Mouse (Mus musculus): ENCODE measurements around the gene Pde8b. TPM values are rescaled to one million over a fixed set of nuclear protein-coding genes. Genes with fewer than 3 reads are reported as not detected.
A peak's percentile ranks its signal among the peaks of the same experiment; 100 is the strongest.

Gene Pde8b
- 3.1 and 3.3 TPM in 2 replicates for polyA plus RNA-seq (2014; fragmentation: Nextera tagmentation; extraction: Ambion mirVana)

- Histone ChIP-seq H3K4me2 (replicated peaks; ENCODE audit: low read depth, low read length) (peak within 1 kb of the TSS; percentile 56), H3K27ac (ENCODE audit: low read depth, low read length) (no peak within 1 kb of the TSS), H3K9me3 (ENCODE audit: control insufficient read depth, low read length) (no peaks in the 10 kb centered on the region), H3K27me3 (ENCODE audit: control insufficient read depth, insufficient read depth, low read length) (peaks cover 3% of the 10 kb centered on the region; the same call in 1 of the 2 replicates), H3K36me3 (ENCODE audit: control insufficient read depth, insufficient read depth, low read length) (no peaks in the 10 kb centered on the region), H3K4me1 (replicated peaks; ENCODE audit: control insufficient read depth, insufficient read depth, low read length) (peaks cover 4% of the 10 kb centered on the region; the same call in 1 of the 2 replicates), H3K9ac (ENCODE audit: low read depth, low read length) (no peak within 1 kb of the TSS), H3K4me3 (ENCODE audit: low read depth, low read length) (peak within 1 kb of the TSS; percentile 27)
- DNase-seq (ENCODE audit: low spot score), result peak; percentile 57
- 6% methylated on average over 37 of the region's 37 CpGs for WGBS
- no peak for ATAC-seq (ENCODE audit: low FRiP score)
Measured at GRCm38 (mm10) chr13:95249511-95250456, at the start of gene Pde8b. Gene Pde8b, minus strand, starts transcription at chr13:95250336.

GRCm38 (mm10) chr13:95291983-95292382 is 41.8 kb upstream of the Pde8b start:
- Histone ChIP-seq H3K4me1 (replicated peaks; ENCODE audit: control insufficient read depth, insufficient read depth, low read length) (no peaks in the 10 kb centered on the region), H3K9me3 (ENCODE audit: control insufficient read depth, low read length) (no peaks in the 10 kb centered on the region), H3K4me2 (replicated peaks; ENCODE audit: low read depth, low read length) (no peak overlapping the region), H3K4me3 (ENCODE audit: low read depth, low read length) (no peak overlapping the region), H3K27me3 (ENCODE audit: control insufficient read depth, insufficient read depth, low read length) (no peaks in the 10 kb centered on the region), H3K27ac (ENCODE audit: low read depth, low read length) (no peak overlapping the region), H3K9ac (ENCODE audit: low read depth, low read length) (no peak overlapping the region), H3K36me3 (ENCODE audit: control insufficient read depth, insufficient read depth, low read length) (no peaks in the 10 kb centered on the region)
- no peak for ATAC-seq (ENCODE audit: low FRiP score)
- DNase-seq (ENCODE audit: low spot score), result no peak
- 57% methylated on average over 4 of the region's 4 CpGs for WGBS

GRCm38 (mm10) chr13:95288027-95288426 is 37.9 kb upstream of the Pde8b start:
- no peak overlapping the region for H3K27ac ChIP-seq (ENCODE audit: low read depth, low read length)
- H3K4me1 ChIP-seq (replicated peaks; ENCODE audit: control insufficient read depth, insufficient read depth, low read length), result no peaks in the 10 kb centered on the region
- H3K4me2 ChIP-seq (replicated peaks; ENCODE audit: low read depth, low read length), result no peak overlapping the region
- DNase-seq (ENCODE audit: low spot score) (no peak), ATAC-seq (ENCODE audit: low FRiP score) (no peak)
- H3K27me3 ChIP-seq (ENCODE audit: control insufficient read depth, insufficient read depth, low read length), result no peaks in the 10 kb centered on the region
- H3K4me3 ChIP-seq (ENCODE audit: low read depth, low read length), result no peak overlapping the region
- H3K9ac ChIP-seq (ENCODE audit: low read depth, low read length), result no peak overlapping the region
- H3K36me3 ChIP-seq (ENCODE audit: control insufficient read depth, insufficient read depth, low read length), result no peaks in the 10 kb centered on the region
- no peaks in the 10 kb centered on the region for H3K9me3 ChIP-seq (ENCODE audit: control insufficient read depth, low read length)
- 78% methylated on average over 7 of the region's 7 CpGs for WGBS

- H3K4me1 ChIP-seq (replicated peaks; ENCODE audit: control insufficient read depth, insufficient read depth, low read length), result no peaks in the 10 kb centered on the region
- no peak overlapping the region for H3K4me2 ChIP-seq (replicated peaks; ENCODE audit: low read depth, low read length)
- H3K36me3 ChIP-seq (ENCODE audit: control insufficient read depth, insufficient read depth, low read length), result no peaks in the 10 kb centered on the region
- WGBS, result 17% methylated on average over 7 of the region's 7 CpGs
- DNase-seq (ENCODE audit: low spot score) (peak; percentile 77), ATAC-seq (ENCODE audit: low FRiP score) (no peak)
- no peak overlapping the region for H3K4me3 ChIP-seq (ENCODE audit: low read depth, low read length)
- no peaks in the 10 kb centered on the region for H3K9me3 ChIP-seq (ENCODE audit: control insufficient read depth, low read length)
- H3K27ac ChIP-seq (ENCODE audit: low read depth, low read length), result no peak overlapping the region
- no peak overlapping the region for H3K9ac ChIP-seq (ENCODE audit: low read depth, low read length)
- no peaks in the 10 kb centered on the region for H3K27me3 ChIP-seq (ENCODE audit: control insufficient read depth, insufficient read depth, low read length)
Measured at GRCm38 (mm10) chr13:95286989-95287388, 36.9 kb upstream of the Pde8b start.

GRCm38 (mm10) chr13:95281740-95282673 is 31.9 kb upstream of the Pde8b start:
- H3K9me3 ChIP-seq (ENCODE audit: control insufficient read depth, low read length), result no peaks in the 10 kb centered on the region
- 34% methylated on average over 6 of the region's 7 CpGs for WGBS
- DNase-seq (ENCODE audit: low spot score) (no peak), ATAC-seq (ENCODE audit: low FRiP score) (no peak)
- H3K36me3 ChIP-seq (ENCODE audit: control insufficient read depth, insufficient read depth, low read length), result no peaks in the 10 kb centered on the region
- no peaks in the 10 kb centered on the region for H3K27me3 ChIP-seq (ENCODE audit: control insufficient read depth, insufficient read depth, low read length)
- no peak overlapping the region for H3K4me3 ChIP-seq (ENCODE audit: low read depth, low read length)
- no peak overlapping the region for H3K27ac ChIP-seq (ENCODE audit: low read depth, low read length)
- H3K4me2 ChIP-seq (replicated peaks; ENCODE audit: low read depth, low read length), result no peak overlapping the region
- no peaks in the 10 kb centered on the region for H3K4me1 ChIP-seq (replicated peaks; ENCODE audit: control insufficient read depth, insufficient read depth, low read length)
- H3K9ac ChIP-seq (ENCODE audit: low read depth, low read length), result no peak overlapping the region

- Histone ChIP-seq H3K9me3 (ENCODE audit: control insufficient read depth, low read length) (no peaks in the 10 kb centered on the region), H3K36me3 (ENCODE audit: control insufficient read depth, insufficient read depth, low read length) (no peaks in the 10 kb centered on the region), H3K4me2 (replicated peaks; ENCODE audit: low read depth, low read length) (no peak overlapping the region), H3K9ac (ENCODE audit: low read depth, low read length) (no peak overlapping the region), H3K27me3 (ENCODE audit: control insufficient read depth, insufficient read depth, low read length) (no peaks in the 10 kb centered on the region), H3K4me3 (ENCODE audit: low read depth, low read length) (no peak overlapping the region), H3K27ac (ENCODE audit: low read depth, low read length) (no peak overlapping the region), H3K4me1 (replicated peaks; ENCODE audit: control insufficient read depth, insufficient read depth, low read length) (no peaks in the 10 kb centered on the region)
- no peak for DNase-seq (ENCODE audit: low spot score)
- 92% methylated on average over 4 of the region's 4 CpGs for WGBS
- no peak for ATAC-seq (ENCODE audit: low FRiP score)
Measured at GRCm38 (mm10) chr13:95278426-95279025, 28.4 kb upstream of the Pde8b start.

- Histone ChIP-seq H3K27me3 (ENCODE audit: control insufficient read depth, insufficient read depth, low read length) (no peaks in the 10 kb centered on the region), H3K9ac (ENCODE audit: low read depth, low read length) (no peak overlapping the region), H3K9me3 (ENCODE audit: control insufficient read depth, low read length) (no peaks in the 10 kb centered on the region), H3K4me1 (replicated peaks; ENCODE audit: control insufficient read depth, insufficient read depth, low read length) (no peaks in the 10 kb centered on the region), H3K4me3 (ENCODE audit: low read depth, low read length) (no peak overlapping the region), H3K4me2 (replicated peaks; ENCODE audit: low read depth, low read length) (no peak overlapping the region), H3K27ac (ENCODE audit: low read depth, low read length) (no peak overlapping the region), H3K36me3 (ENCODE audit: control insufficient read depth, insufficient read depth, low read length) (no peaks in the 10 kb centered on the region)
- ATAC-seq (ENCODE audit: low FRiP score), result no peak
- WGBS, result 81% methylated on average over 5 of the region's 5 CpGs
- DNase-seq (ENCODE audit: low spot score), result no peak
Measured at GRCm38 (mm10) chr13:95264691-95265090, 14.6 kb upstream of the Pde8b start.
